Mouse (Mus musculus) midbrain, embryonic 14.5 days (tissue): ENCODE measurements around the gene Tex26. TPM values are rescaled to one million over a fixed set of nuclear protein-coding genes. Genes with fewer than 3 reads are reported as not detected.

Experiments
- ATAC-seq: fragments of 200-750 bp; cut with Nextera tagmentation; 2 replicates; pipeline ENCODE4 v1.8.0; 2017; ENCODE audit warnings: moderate number of reproducible peaks, moderate library complexity; ENCODE audit not compliant: low FRiP score, low TSS enrichment
- DNase-seq: peaks from one replicate; pipeline ENCODE4 v3.0.0-alpha.2; 2015
- H3K27ac ChIP-seq: fragments of 300-500 bp; sonication (generic); replicated peaks from 2 replicates; pipeline ENCODE4 v1.5.1; 2014; ENCODE audit warnings: mild to moderate bottlenecking, low read depth, low read length, moderate library complexity
- H3K27me3 ChIP-seq: fragments of 300-500 bp; sonication (generic); 2 replicates; pipeline ENCODE4 v1.6.1; 2014; ENCODE audit warnings: low read length, control low read depth, mixed read lengths; ENCODE audit not compliant: control insufficient read depth, insufficient read depth
- H3K36me3 ChIP-seq: fragments of 300-500 bp; sonication (generic); 2 replicates; pipeline ENCODE4 v1.6.1; 2014; ENCODE audit warnings: low read length, control low read depth; ENCODE audit not compliant: control insufficient read depth, insufficient read depth
- H3K4me1 ChIP-seq: fragments of 300-500 bp; sonication (generic); 2 replicates; pipeline ENCODE4 v1.6.1; 2014; ENCODE audit warnings: mild to moderate bottlenecking, antibody characterized with exemption, low read length, control low read depth; ENCODE audit not compliant: control insufficient read depth, insufficient read depth
- H3K4me2 ChIP-seq: fragments of 300-500 bp; sonication (generic); 2 replicates; pipeline ENCODE4 v1.6.1; 2014; ENCODE audit warnings: mild to moderate bottlenecking, low read length, moderate library complexity
- H3K4me3 ChIP-seq: fragments of 300-500 bp; sonication (generic); replicated peaks from 2 replicates; pipeline ENCODE4 v1.5.1; 2014; ENCODE audit warnings: low read depth, low read length
- H3K9ac ChIP-seq: fragments of 300-500 bp; sonication (generic); replicated peaks from 2 replicates; pipeline ENCODE4 v1.6.1; 2014; ENCODE audit warnings: mild to moderate bottlenecking, low read length, moderate library complexity
- H3K9me3 ChIP-seq: fragments of 300-500 bp; sonication (generic); 2 replicates; pipeline ENCODE4 v1.6.1; 2016; ENCODE audit warnings: low read length, control low read depth, mixed read lengths; ENCODE audit not compliant: control insufficient read depth
- WGBS: fragments of 180-500 bp; shearing (Covaris S2); extraction: QIAGEN DNeasy Blood & Tissue Kit; methylation state at CpG from one replicate; pipeline ENCODE4 v1.1.7; 2014; 5-methylcytosine and 5-hydroxymethylcytosine counted together
- polyA plus RNA-seq: library from polyadenylated mRNA; unstranded; fragments of >200 nt; fragmentation: Nextera tagmentation; extraction: Ambion mirVana; gene quantifications from 2 replicates; pipeline ENCODE4 v1.2.1, GENCODE M21; 2014

Gene Tex26
- polyA plus RNA-seq, 1 experiment from 2014 or later, result 1.00 TPM

DNA sequence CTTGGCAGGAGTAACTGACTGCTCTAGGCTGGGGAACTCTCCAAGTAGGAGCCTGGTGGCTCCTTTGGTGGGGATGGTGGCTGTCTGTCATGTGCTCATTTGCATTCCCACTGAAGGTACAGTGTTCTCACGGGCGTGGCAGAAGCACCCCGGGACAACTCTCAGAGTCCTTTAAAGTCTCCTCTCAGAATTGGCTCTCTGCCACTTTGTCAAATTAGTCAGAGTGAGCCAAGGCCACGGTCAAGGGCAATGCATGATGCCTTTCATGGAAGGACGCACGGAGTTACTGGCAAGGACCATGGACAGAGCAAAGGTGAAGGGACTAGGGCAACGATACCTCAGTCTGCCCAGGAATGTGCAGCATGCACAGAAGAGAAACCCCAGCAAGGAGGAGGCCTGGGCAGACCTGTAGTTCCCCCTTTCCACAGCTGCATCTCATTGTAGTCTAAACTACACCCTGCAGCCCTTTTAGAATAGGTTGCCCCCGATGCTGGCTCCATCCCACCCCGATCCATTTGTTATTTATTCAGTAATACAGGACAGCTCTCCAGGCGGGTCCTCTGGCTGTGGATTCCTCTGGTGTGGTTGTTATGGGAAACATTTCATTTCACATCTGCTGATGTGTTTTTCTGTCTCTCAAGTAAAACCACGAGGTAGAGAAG lies 49.0 kb downstream of the Tex26 start:
- Histone ChIP-seq H3K36me3 (no peaks in the 10 kb centered on the region), H3K9me3 (no peaks in the 10 kb centered on the region), H3K4me1 (peaks cover 30% of the 10 kb centered on the region), H3K9ac (peak overlapping the region; percentile 46; the same call in 1 of the 2 replicates), H3K4me3 (0 out of 2 replicates have a peak overlapping the region, but pooled peaks have one; percentile 28), H3K27ac (peak overlapping the region; percentile 97), H3K4me2 (peak overlapping the region; percentile 56), H3K27me3 (no peaks in the 10 kb centered on the region)
- peak; percentile 75 for DNase-seq
- 5% methylated on average over 11 of the region's 11 CpGs for WGBS
- peak; percentile 68 for ATAC-seq

GRCm38 (mm10) chr5:149489136-149489535 lies 49.7 kb downstream of the Tex26 start:
- H3K4me1 ChIP-seq, result peaks cover 30% of the 10 kb centered on the region
- ATAC-seq (peak; percentile 89), DNase-seq (peak; percentile 93)
- H3K9me3 ChIP-seq, result no peaks in the 10 kb centered on the region
- H3K27me3 ChIP-seq, result no peaks in the 10 kb centered on the region
- 5% methylated on average over 11 of the region's 11 CpGs for WGBS
- H3K9ac ChIP-seq, result peak overlapping the region; percentile 46
- peak overlapping the region; percentile 97 for H3K27ac ChIP-seq
- peak overlapping the region; percentile 56 for H3K4me2 ChIP-seq
- peak overlapping the region; percentile 28 for H3K4me3 ChIP-seq
- no peaks in the 10 kb centered on the region for H3K36me3 ChIP-seq

- Histone ChIP-seq H3K27ac (peak overlapping the region; percentile 97), H3K4me3 (no peak overlapping the region), H3K4me1 (peaks cover 30% of the 10 kb centered on the region), H3K9ac (no peak overlapping the region), H3K27me3 (no peaks in the 10 kb centered on the region), H3K36me3 (no peaks in the 10 kb centered on the region), H3K9me3 (no peaks in the 10 kb centered on the region), H3K4me2 (no peak overlapping the region)
- ATAC-seq (no peak), DNase-seq (peak; percentile 56)
- 50% methylated on average over 15 of the region's 15 CpGs for WGBS
Observed at GRCm38 (mm10) chr5:149490275-149490674, 50.8 kb downstream of the Tex26 start.

DNA sequence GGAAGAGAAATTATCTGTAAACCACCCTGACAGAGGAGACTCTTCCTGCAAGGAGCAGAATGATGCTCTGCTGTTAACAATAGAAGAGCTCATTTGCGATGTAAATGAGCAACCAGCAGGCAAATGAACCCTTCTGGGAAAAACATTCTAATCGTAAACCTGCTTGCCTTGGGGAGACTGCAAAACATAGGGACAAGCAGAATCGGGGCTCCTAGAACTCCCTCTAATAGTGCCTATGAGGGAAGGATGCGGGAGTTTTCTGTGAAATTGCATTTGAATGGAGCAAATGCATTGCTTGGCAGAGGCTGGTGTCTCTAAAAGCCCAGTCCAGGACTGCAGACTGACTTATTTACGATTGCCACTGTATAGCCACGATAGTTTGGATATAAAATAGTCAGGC lies 56.2 kb downstream of the Tex26 start:
- Histone ChIP-seq H3K4me1 (peaks cover 24% of the 10 kb centered on the region), H3K4me2 (no peak overlapping the region), H3K9ac (no peak overlapping the region), H3K27ac (peak overlapping the region; percentile 92), H3K4me3 (no peak overlapping the region), H3K27me3 (no peaks in the 10 kb centered on the region), H3K9me3 (no peaks in the 10 kb centered on the region), H3K36me3 (no peaks in the 10 kb centered on the region)
- peak; percentile 41; the same call in 1 of the 2 replicates for ATAC-seq
- 14% methylated on average over 6 of the region's 6 CpGs for WGBS
- peak; percentile 75 for DNase-seq

- no peaks in the 10 kb centered on the region for H3K36me3 ChIP-seq
- H3K9ac ChIP-seq, result peak overlapping the region; percentile 0; the same call in 1 of the 2 replicates
- DNase-seq (peak; percentile 56), ATAC-seq (no peak)
- WGBS, result 29% methylated on average over 12 of the region's 12 CpGs
- no peak overlapping the region for H3K4me3 ChIP-seq
- H3K4me2 ChIP-seq, result no peak overlapping the region
- H3K9me3 ChIP-seq, result no peaks in the 10 kb centered on the region
- peak overlapping the region; percentile 92 for H3K27ac ChIP-seq
- peaks cover 23% of the 10 kb centered on the region for H3K4me1 ChIP-seq
- H3K27me3 ChIP-seq, result no peaks in the 10 kb centered on the region
Observed at GRCm38 (mm10) chr5:149496401-149497066, 57.1 kb downstream of the Tex26 start.

DNA sequence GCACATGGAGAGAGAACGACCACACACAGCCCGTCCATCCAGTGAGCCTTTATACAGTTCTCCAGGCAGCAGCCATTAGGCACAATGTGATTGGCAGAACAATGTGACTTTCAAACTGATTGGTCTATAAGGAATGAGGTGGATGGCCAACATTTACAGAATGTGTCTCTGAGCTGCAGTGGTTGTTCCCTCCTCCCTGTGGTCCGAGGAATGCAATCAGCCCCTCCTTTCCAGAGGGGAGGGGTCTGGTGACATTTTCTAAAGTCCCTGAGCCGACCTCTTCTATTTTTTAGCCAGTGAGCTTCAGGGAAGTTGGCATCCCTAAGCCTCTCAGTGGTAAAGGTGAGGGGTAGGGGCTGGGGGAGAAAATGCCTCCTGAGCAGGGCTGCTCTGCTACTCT lies 60.5 kb downstream of the Tex26 start:
- ATAC-seq (no peak), DNase-seq (no peak)
- 51% methylated on average over 4 of the region's 4 CpGs for WGBS
- Histone ChIP-seq H3K4me1 (peaks cover 23% of the 10 kb centered on the region), H3K36me3 (no peaks in the 10 kb centered on the region), H3K4me3 (no peak overlapping the region), H3K27ac (no peak overlapping the region), H3K9ac (no peak overlapping the region), H3K4me2 (no peak overlapping the region), H3K27me3 (no peaks in the 10 kb centered on the region), H3K9me3 (no peaks in the 10 kb centered on the region)

DNA sequence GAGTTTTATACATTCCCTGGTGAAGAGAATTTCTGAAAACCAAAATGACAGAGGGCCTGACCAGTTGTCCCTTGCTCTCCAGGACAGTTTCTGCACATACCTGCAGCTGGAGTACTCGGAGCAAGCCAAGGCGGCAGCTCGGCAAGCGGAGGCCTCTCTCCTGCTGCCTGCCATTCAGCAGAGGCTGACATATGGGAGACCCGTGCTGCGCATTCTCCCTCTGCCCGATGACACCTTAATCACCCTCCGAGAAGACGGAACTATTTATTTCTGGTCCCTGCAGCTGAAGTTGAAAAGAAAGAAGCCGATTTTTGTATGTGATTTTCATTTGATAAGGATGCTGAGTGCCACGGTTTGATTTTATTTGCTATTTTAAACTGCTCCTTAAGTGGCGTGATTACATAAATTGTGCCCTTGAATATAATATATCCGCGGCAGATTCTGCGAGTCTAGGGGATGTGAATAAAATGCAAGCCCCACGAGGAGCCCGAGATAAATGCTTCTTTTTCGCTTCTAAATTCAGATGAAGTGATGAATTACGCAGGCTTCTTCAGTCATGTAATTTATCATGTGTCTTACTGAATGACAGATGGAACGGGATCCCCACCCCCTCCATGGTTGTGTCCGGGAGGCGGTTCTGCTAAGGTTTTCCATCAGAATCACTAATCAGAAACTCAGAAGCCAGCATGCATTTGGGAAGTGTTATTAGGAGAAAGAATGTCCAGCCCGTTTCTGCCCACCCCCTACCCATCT lies 64.1 kb downstream of the Tex26 start:
- no peaks in the 10 kb centered on the region for H3K36me3 ChIP-seq
- H3K27ac ChIP-seq, result peak overlapping the region; percentile 60
- no peaks in the 10 kb centered on the region for H3K4me1 ChIP-seq
- H3K9ac ChIP-seq, result no peak overlapping the region; the same call in 1 of the 2 replicates
- H3K4me3 ChIP-seq, result no peak overlapping the region
- ATAC-seq, result no peak
- peak overlapping the region; percentile 9; the same call in 1 of the 2 replicates for H3K4me2 ChIP-seq
- 56% methylated on average over 23 of the region's 23 CpGs for WGBS
- no peaks in the 10 kb centered on the region for H3K27me3 ChIP-seq
- no peaks in the 10 kb centered on the region for H3K9me3 ChIP-seq
- DNase-seq, result peak; percentile 47

DNA sequence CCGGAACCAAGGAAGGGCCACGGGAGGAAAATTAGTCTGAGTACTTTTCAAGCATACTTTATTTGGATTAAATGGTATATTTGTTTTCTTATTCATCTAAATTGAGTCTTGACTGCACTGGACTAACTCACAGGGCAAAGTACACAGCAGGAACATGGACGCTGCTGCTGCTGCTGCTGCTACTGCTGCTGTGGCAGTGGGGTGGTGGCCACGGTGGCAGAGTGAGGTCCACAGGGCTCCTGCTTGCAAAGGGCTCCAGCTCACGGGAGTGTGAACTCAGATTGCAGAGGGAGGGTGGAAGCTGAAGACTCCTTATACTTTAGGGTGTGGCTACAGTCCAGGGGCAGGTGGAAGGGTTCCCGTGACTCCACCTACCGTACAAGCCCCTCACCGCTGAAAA lies 65.5 kb downstream of the Tex26 start:
- no peak for DNase-seq
- H3K9me3 ChIP-seq, result no peaks in the 10 kb centered on the region
- H3K27ac ChIP-seq, result no peak overlapping the region
- no peaks in the 10 kb centered on the region for H3K27me3 ChIP-seq
- H3K9ac ChIP-seq, result no peak overlapping the region
- no peak overlapping the region for H3K4me3 ChIP-seq
- no peaks in the 10 kb centered on the region for H3K4me1 ChIP-seq
- no peak overlapping the region for H3K4me2 ChIP-seq
- H3K36me3 ChIP-seq, result no peaks in the 10 kb centered on the region
- WGBS, result 85% methylated on average over 8 of the region's 8 CpGs
- ATAC-seq, result no peak
